Mouse (Mus musculus): Measurements from ENCODE around the gene Efl1.

DNA sequence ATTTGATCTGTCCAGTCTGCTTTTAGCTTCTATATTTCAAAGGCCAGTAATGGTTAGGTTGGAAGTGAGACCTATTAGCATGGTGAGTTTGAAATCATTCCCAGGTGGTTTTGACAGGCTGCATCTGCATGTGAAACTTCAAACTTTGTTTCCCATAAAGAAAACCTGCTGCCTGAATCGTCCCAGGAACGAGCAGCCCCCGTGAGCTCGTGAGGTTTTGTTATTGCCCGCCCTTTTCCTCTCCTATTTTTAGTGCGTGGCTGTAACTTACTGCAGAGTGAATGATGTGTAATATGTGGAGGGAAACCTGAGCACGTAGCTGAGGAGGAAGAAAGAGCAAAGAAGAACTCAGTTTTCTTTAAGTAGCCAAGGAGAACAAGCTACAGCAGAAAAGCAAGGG lies 72.5 kb downstream of the Efl1 start:
- no peak for TF ChIP-seq CTCF (IDR thresholded peaks at IDR 0.05; ENCODE audit: low read depth, low read length)
- no peak for TF ChIP-seq POLR2A (IDR thresholded peaks at IDR 0.05; ENCODE audit: borderline replicate concordance, low read depth, low read length)

Measured in bone marrow macrophage, adult 2 months (primary cell).